ENCODE assay signal across 10 mouse cellular contexts in genomic region chr8:123813173-123813891, GRCm38 (mm10). TPM values are rescaled to one million over a fixed set of nuclear protein-coding genes. Genes with fewer than 3 reads are reported as not detected.
DNase-seq lines count a peak whose midpoint lies in the region; ATAC-seq and TF ChIP-seq lines count a peak whose summit lies in the region.
"Had no signal": no experiment of that assay in that cellular context is flagged by ENCODE, and none has a peak within 500 bp of the region (broad histone marks: within the 10 kb centered on the region; RNA-seq: fewer than 3 reads in every experiment).

No protein-coding gene starts in this region.

- no peak overlapping the region for H3K4me3 ChIP-seq in C2C12 (ENCODE audit: insufficient read depth, poor library complexity, severe bottlenecking)
- no peak overlapping the region for H3K4me3 ChIP-seq in embryonic facial prominence, embryonic 14.5 days (ENCODE audit: low read depth, low read length)
- H3K4me3 ChIP-seq in limb, embryonic 12.5 days (replicated peaks), result no peak overlapping the region
- H3K4me3 ChIP-seq in forebrain, postnatal 0 days (ENCODE audit: low read depth, low read length), result no peak overlapping the region

- no peak overlapping the region for H3K27ac ChIP-seq in embryonic facial prominence, embryonic 14.5 days (replicated peaks; ENCODE audit: low read depth, low read length)
- H3K27ac ChIP-seq in limb, embryonic 12.5 days, result peak overlapping the region; percentile 31; the same call in 1 of the 2 replicates
- H3K27ac ChIP-seq in forebrain, postnatal 0 days (ENCODE audit: low read depth, low read length), result no peak overlapping the region

- no peaks in the 10 kb centered on the region for H3K9me3 ChIP-seq in embryonic facial prominence, embryonic 14.5 days (ENCODE audit: control insufficient read depth, low read length)
- no peaks in the 10 kb centered on the region for H3K9me3 ChIP-seq in limb, embryonic 12.5 days
- no peaks in the 10 kb centered on the region for H3K9me3 ChIP-seq in forebrain, postnatal 0 days (ENCODE audit: low read length)

- H3K9ac ChIP-seq in embryonic facial prominence, embryonic 14.5 days (ENCODE audit: low read depth, low read length), result no peak overlapping the region
- H3K9ac ChIP-seq in limb, embryonic 12.5 days (replicated peaks), result no peak overlapping the region; the same call in 1 of the 2 replicates
- H3K9ac ChIP-seq in forebrain, postnatal 0 days, result no peak overlapping the region

- no peak for TF ChIP-seq CTCF in C2C12 (IDR thresholded peaks at IDR 0.05; ENCODE audit: control insufficient read depth, insufficient read depth, insufficient read length)
- TF ChIP-seq CTCF in forebrain, postnatal 0 days (IDR thresholded peaks at IDR 0.05; ENCODE audit: low read depth), result no peak

- H3K79me2 ChIP-seq in C2C12 (ENCODE audit: control insufficient read depth, insufficient read depth), result peaks cover 34% of the 10 kb centered on the region

- H3K36me3 ChIP-seq in C2C12 (ENCODE audit: control insufficient read depth, insufficient read depth), result no peaks in the 10 kb centered on the region
- 0 out of 2 replicates have a peak, but pooled peaks cover 3% of the 10 kb centered on the region for H3K36me3 ChIP-seq in embryonic facial prominence, embryonic 14.5 days (ENCODE audit: control insufficient read depth, insufficient read depth, low read length)
- peaks cover 34% of the 10 kb centered on the region for H3K36me3 ChIP-seq in limb, embryonic 12.5 days
- H3K36me3 ChIP-seq in forebrain, postnatal 0 days (ENCODE audit: insufficient read depth), result peaks cover 7% of the 10 kb centered on the region; the same call in 1 of the 2 replicates

- WGBS in embryonic facial prominence, embryonic 14.5 days, result 67% methylated on average over 16 of the region's 16 CpGs
- 60% methylated on average over 16 of the region's 16 CpGs for WGBS in limb, embryonic 12.5 days
- 75% methylated on average over 16 of the region's 16 CpGs for WGBS in forebrain, postnatal 0 days

- ATAC-seq in embryonic facial prominence, embryonic 14.5 days (ENCODE audit: low read depth), result no peak
- ATAC-seq in limb, embryonic 12.5 days (ENCODE audit: insufficient number of reproducible peaks, insufficient read depth, low FRiP score, low TSS enrichment, low read depth), result no peak
- no peak for ATAC-seq in forebrain, postnatal 0 days
- ATAC-seq: midbrain, embryonic 16.5 days had no signal

- no peak overlapping the region for H3K4me2 ChIP-seq in embryonic facial prominence, embryonic 14.5 days (ENCODE audit: low read depth, low read length)
- H3K4me2 ChIP-seq in limb, embryonic 12.5 days, result peak overlapping the region; percentile 16
- no peak overlapping the region for H3K4me2 ChIP-seq in forebrain, postnatal 0 days (ENCODE audit: low read depth)

- peak; percentile 27 for DNase-seq in adrenal gland, postnatal 10 days
- DNase-seq in adrenal gland, adult 18-20 months (ENCODE audit: low spot score in 2 of 2), result no peak
- DNase-seq in embryonic facial prominence, embryonic 14.5 days (ENCODE audit: low spot score), result peak; percentile 25
- DNase-seq in frontal cortex, postnatal 25 days (ENCODE audit: low spot score in 2 of 2), result no peak
- DNase-seq in forebrain, postnatal 0 days, result no peak
- no peak for DNase-seq in right cerebral cortex, postnatal 14 days
- DNase-seq: heart, postnatal 36 days had no signal

- no peaks in the 10 kb centered on the region for H3K27me3 ChIP-seq in C2C12 (ENCODE audit: control insufficient read depth, insufficient read depth, insufficient read length)
- no peaks in the 10 kb centered on the region for H3K27me3 ChIP-seq in embryonic facial prominence, embryonic 14.5 days (replicated peaks; ENCODE audit: control insufficient read depth, insufficient read depth, low read length)
- H3K27me3 ChIP-seq in limb, embryonic 12.5 days, result no peaks in the 10 kb centered on the region
- H3K27me3 ChIP-seq in forebrain, postnatal 0 days (ENCODE audit: insufficient read depth, low read length), result no peaks in the 10 kb centered on the region

- H3K79me3 ChIP-seq in C2C12 (ENCODE audit: low read depth), result peaks cover 3% of the 10 kb centered on the region

- no peak overlapping the region for H3ac ChIP-seq in C2C12 (ENCODE audit: control insufficient read depth, insufficient read length, low read depth)

- no peaks in the 10 kb centered on the region for H3K4me1 ChIP-seq in embryonic facial prominence, embryonic 14.5 days (ENCODE audit: control insufficient read depth, insufficient read depth, low read length)
- H3K4me1 ChIP-seq in limb, embryonic 12.5 days (replicated peaks), result peaks cover 19% of the 10 kb centered on the region
- H3K4me1 ChIP-seq in forebrain, postnatal 0 days (ENCODE audit: insufficient read depth), result peaks cover 1% of the 10 kb centered on the region; the same call in 1 of the 2 replicates

TF ChIP-seq in C2C12, 6 proteins besides CTCF, POLR2A, EP300 and RAD21:
- TF ChIP-seq USF1 (IDR thresholded peaks at IDR 0.05; ENCODE audit: low read depth) (peak; percentile 8), MYOD1 (IDR thresholded peaks at IDR 0.05; ENCODE audit: control insufficient read depth, insufficient read length, low read depth) (no peak)

RNA-seq across cellular contexts. Expression of gene Rab4a, which starts 7.5 kb away (rescaled TPM):
- 10 to 100 TPM; 19.6 to 21.3 TPM for total RNA-seq in adrenal gland, postnatal 10 days (2021)
- total RNA-seq in adrenal gland, adult 18-20 months (2021), result 10 to 100 TPM; 25.5 to 25.9 TPM
- polyA plus RNA-seq in C2C12 (2012; fragmentation: generic; extraction: Trizol), result 19.7 TPM
- 46.6 and 46.8 TPM in 2 replicates for polyA plus RNA-seq in embryonic facial prominence, embryonic 14.5 days (2014; fragmentation: Nextera tagmentation; extraction: Ambion mirVana)
- polyA plus RNA-seq in limb, embryonic 12.5 days (2016; fragmentation: Nextera tagmentation; extraction: Ambion mirVana), result 52.4 and 56.3 TPM in 2 replicates
- total RNA-seq in forebrain, postnatal 0 days (2014; rRNA removed), result 70.9 and 72.8 TPM in 2 replicates
- polyA plus RNA-seq in forebrain, postnatal 0 days (2015; fragmentation: Nextera tagmentation; extraction: Ambion mirVana), result 113 and 127 TPM in 2 replicates

RNA-seq across cellular contexts. Expression of gene Ccsap, which starts 46.7 kb away (rescaled TPM):
- total RNA-seq in adrenal gland, postnatal 10 days (2021), result 1 to 10 TPM; 3.5 to 4.8 TPM
- total RNA-seq in adrenal gland, adult 18-20 months (2021), result 1 to 10 TPM; 1.1 to 1.5 TPM
- polyA plus RNA-seq in C2C12 (2012; fragmentation: generic; extraction: Trizol), result 3.3 TPM
- 4.4 and 4.6 TPM in 2 replicates for polyA plus RNA-seq in embryonic facial prominence, embryonic 14.5 days (2014; fragmentation: Nextera tagmentation; extraction: Ambion mirVana)
- polyA plus RNA-seq in limb, embryonic 12.5 days (2016; fragmentation: Nextera tagmentation; extraction: Ambion mirVana), result 7.4 and 8.4 TPM in 2 replicates
- total RNA-seq in forebrain, postnatal 0 days (2014; rRNA removed), result 19.5 and 21.8 TPM in 2 replicates
- 10.0 and 10.6 TPM in 2 replicates for polyA plus RNA-seq in forebrain, postnatal 0 days (2015; fragmentation: Nextera tagmentation; extraction: Ambion mirVana)

Comparison
In these comparisons a context has a peak if more than half of its experiments do, and no peak if none do; other contexts are left out.
1. DNase-seq: peak in adrenal gland, postnatal 10 days (single experiment) and embryonic facial prominence, embryonic 14.5 days (single experiment); none in adrenal gland, adult 18-20 months (0 of 2), frontal cortex, postnatal 25 days (0 of 2), forebrain, postnatal 0 days (single experiment) and right cerebral cortex, postnatal 14 days (single experiment).